Mouse (Mus musculus) heart, embryonic 12.5 days (tissue): ENCODE measurements around the gene Gng2. TPM values are rescaled to one million over a fixed set of nuclear protein-coding genes. Genes with fewer than 3 reads are reported as not detected.

ENCODE experiments used
- ATAC-seq: fragments of 200-750 bp; cut with Nextera tagmentation; 2 replicates; pipeline ENCODE4 v1.8.0; 2017; ENCODE audit warnings: moderate TSS enrichment, moderate library complexity; ENCODE audit not compliant: insufficient number of reproducible peaks, low FRiP score
- H3K27ac ChIP-seq: fragments of 300-500 bp; sonication (generic); 2 replicates; pipeline ENCODE4 v1.5.1; 2016; ENCODE audit warnings: mild to moderate bottlenecking, moderate library complexity; ENCODE audit not compliant: poor library complexity, severe bottlenecking
- H3K27me3 ChIP-seq: fragments of 300-500 bp; sonication (generic); replicated peaks from 2 replicates; pipeline ENCODE4 v1.6.1; 2016; ENCODE audit warnings: mild to moderate bottlenecking, moderate library complexity
- H3K36me3 ChIP-seq: fragments of 300-500 bp; sonication (generic); 2 replicates; pipeline ENCODE4 v1.6.1; 2016; ENCODE audit warnings: mild to moderate bottlenecking, moderate library complexity
- H3K4me1 ChIP-seq: fragments of 300-500 bp; sonication (generic); replicated peaks from 2 replicates; pipeline ENCODE4 v1.6.1; 2016; ENCODE audit warnings: mild to moderate bottlenecking
- H3K4me2 ChIP-seq: fragments of 300-500 bp; sonication (generic); 2 replicates; pipeline ENCODE4 v1.6.1; 2016; ENCODE audit warnings: mild to moderate bottlenecking, moderate library complexity
- H3K4me3 ChIP-seq: fragments of 300-500 bp; sonication (generic); 2 replicates; pipeline ENCODE4 v1.5.1; 2016; ENCODE audit warnings: mild to moderate bottlenecking
- H3K9ac ChIP-seq: fragments of 300-500 bp; sonication (generic); 2 replicates; pipeline ENCODE4 v1.6.1; 2016; ENCODE audit warnings: mild to moderate bottlenecking, moderate library complexity
- H3K9me3 ChIP-seq: fragments of 300-500 bp; sonication (generic); replicated peaks from 2 replicates; pipeline ENCODE4 v1.6.1; 2016; ENCODE audit warnings: mild to moderate bottlenecking, moderate library complexity
- WGBS: fragments of 180-500 bp; shearing (Covaris S2); methylation state at CpG from one replicate; pipeline ENCODE4 v1.1.7; 2016; 5-methylcytosine and 5-hydroxymethylcytosine counted together
- polyA plus RNA-seq: library from polyadenylated mRNA; unstranded; fragments of >200 nt; fragmentation: Nextera tagmentation; extraction: Ambion mirVana; gene quantifications from 2 replicates; pipeline ENCODE4 v1.2.1, GENCODE M21; 2016

The Gng2 gene
- polyA plus RNA-seq, 1 experiment from 2014 or later, result 31.2 TPM

DNA sequence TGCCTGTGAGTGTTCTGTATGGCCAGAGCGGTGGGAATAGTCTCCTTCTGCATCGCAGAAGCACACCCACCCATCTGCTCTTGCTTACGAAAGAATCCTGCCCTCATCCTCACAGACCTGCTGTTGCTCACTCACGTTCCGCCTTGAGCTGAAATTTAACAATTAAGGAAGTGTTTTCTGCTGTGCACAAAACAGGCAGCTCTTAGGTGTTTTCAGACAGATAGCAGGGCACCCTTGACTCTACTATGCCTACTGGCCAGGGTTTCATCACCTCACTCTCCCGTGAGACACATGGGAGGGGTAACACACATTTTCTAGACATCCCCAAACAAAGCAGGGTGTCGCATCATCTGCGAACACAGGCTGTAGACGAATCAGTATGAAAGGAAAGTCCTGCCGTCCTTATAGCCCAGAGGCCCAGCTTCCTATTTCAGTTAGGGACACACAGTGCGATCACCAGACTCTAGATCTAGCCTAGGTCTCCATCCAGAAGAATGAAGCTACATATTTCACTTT is 2.4 kb downstream of the Gng2 start:
- peak overlapping the region; percentile 58 for H3K4me2 ChIP-seq
- peak overlapping the region; percentile 56; the same call in 1 of the 2 replicates for H3K27ac ChIP-seq
- no peak for ATAC-seq
- peak overlapping the region; percentile 47 for H3K9ac ChIP-seq
- H3K36me3 ChIP-seq, result no peaks in the 10 kb centered on the region
- peak overlapping the region; percentile 27 for H3K4me3 ChIP-seq
- no peaks in the 10 kb centered on the region for H3K9me3 ChIP-seq
- no peaks in the 10 kb centered on the region for H3K27me3 ChIP-seq
- H3K4me1 ChIP-seq, result peaks cover 33% of the 10 kb centered on the region
- WGBS, result 37% methylated on average over 11 of the region's 11 CpGs

DNA sequence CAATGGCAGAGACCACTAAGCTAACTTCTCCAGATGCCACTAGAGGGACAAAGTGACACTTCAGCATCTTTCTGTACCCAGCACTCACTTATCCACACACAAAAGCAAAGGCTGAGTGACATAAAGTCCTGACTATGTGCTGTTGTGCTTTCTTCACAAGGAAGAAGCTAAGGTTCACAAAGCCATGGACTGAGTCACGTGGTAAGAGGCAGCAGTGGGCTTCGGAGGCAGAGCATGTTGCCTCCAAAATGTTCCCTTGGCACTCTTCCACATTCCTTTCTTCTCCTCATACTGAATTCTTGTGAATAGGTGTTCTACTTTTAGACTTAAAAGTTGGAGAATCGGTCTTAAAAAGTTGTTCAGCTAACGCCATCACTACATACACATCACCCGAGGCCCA is 3.0 kb downstream of the Gng2 start:
- ATAC-seq, result no peak
- H3K36me3 ChIP-seq, result no peaks in the 10 kb centered on the region
- H3K4me1 ChIP-seq, result peaks cover 33% of the 10 kb centered on the region
- 48% methylated on average over 5 of the region's 5 CpGs for WGBS
- no peaks in the 10 kb centered on the region for H3K9me3 ChIP-seq
- no peak overlapping the region for H3K9ac ChIP-seq
- H3K27me3 ChIP-seq, result no peaks in the 10 kb centered on the region
- H3K4me3 ChIP-seq, result peak overlapping the region; percentile 27; the same call in 1 of the 2 replicates
- 0 out of 2 replicates have a peak overlapping the region, but pooled peaks have one; percentile 56 for H3K27ac ChIP-seq
- peak overlapping the region; percentile 58 for H3K4me2 ChIP-seq

DNA sequence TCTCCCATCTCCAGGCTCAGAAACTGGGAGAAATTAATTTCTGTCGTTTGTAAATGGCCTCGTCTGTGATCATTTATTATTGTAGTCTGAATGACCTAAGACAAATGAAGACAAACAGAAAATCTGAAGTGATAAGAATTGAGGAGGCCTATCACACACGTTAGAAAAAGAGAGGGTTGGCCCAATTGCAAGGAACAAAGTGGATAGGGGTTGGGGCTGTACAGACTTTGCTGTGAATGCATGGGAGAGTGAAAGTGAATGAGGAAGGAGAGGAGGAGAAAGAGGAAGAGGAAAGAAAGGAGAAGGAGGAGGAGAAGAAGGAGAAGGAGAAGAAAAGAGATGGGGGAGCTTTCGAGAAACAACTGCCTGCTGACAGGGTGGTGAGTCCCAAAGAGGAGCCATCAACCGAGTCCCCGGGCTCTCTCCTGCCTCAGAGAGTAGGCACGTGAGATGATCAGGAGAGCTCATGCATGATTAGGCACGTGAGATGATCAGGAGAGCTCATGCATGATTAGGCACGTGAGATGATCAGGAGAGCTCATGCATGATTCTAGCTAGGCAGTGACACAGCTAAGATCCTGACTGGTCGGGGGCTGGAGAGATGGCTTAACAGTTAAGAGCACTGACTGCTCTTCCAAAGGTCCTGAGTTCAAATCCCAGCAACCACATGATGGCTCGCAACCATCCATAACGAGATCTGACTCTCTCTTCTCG is 5.0 kb downstream of the Gng2 start:
- Histone ChIP-seq H3K9me3 (no peaks in the 10 kb centered on the region), H3K36me3 (no peaks in the 10 kb centered on the region), H3K27me3 (no peaks in the 10 kb centered on the region), H3K27ac (no peak overlapping the region), H3K4me1 (peaks cover 33% of the 10 kb centered on the region), H3K4me2 (no peak overlapping the region), H3K4me3 (no peak overlapping the region), H3K9ac (no peak overlapping the region)
- WGBS, result 80% methylated on average over 13 of the region's 13 CpGs
- ATAC-seq, result no peak

DNA sequence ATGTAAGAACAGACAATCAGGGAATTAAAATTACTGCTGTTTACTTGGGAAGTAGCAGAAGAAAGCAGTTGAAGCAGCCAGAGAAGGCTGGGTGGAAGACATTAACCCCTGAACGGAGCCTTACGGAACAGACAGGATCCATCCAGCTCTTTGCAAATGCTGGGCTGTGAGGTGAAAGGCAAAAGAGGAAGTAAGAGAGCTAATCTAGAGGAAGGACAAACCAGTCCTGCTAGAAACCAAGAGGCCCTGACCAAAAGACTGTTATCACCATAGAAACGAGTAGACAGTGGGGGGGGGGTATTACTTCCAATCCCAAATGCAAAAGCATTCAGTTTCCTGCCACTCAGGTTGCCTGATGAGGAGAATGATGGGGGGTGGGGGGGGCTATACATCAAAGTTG is 6.6 kb downstream of the Gng2 start:
- no peak overlapping the region for H3K27ac ChIP-seq
- no peak for ATAC-seq

DNA sequence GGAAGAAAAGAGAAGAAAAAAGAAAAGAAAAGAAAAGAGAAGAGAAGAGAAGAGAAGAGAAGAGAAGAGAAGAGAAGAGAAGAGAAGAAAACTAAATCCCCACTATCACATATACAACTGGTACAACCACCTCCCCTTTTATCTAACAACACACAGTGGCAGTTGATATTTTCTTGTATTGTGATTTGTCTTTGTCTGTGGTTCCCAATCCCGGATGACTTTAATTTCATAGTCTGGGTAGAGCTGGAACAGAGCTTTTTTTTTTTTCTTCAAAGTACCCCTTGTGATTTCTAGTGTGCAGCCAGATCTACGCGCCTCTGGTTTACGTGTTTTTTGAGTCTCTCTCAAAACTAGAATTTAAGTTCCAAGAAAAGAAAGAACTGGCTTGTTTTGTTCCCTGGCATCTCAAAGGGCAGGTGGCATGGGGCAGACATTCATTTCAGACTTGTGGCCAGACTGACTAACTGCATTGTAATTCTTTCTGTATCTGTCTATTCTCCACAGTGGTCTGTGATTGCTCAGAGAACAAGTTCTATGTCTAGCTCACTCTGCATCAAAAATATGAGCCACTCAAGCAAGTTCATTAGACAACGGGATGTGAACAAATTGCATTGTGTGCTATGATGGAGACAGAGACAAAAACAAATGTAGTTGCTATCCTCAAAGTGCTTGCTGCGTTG is 7.2 kb downstream of the Gng2 start:
- no peak overlapping the region for H3K4me2 ChIP-seq
- ATAC-seq, result no peak
- H3K36me3 ChIP-seq, result no peaks in the 10 kb centered on the region
- H3K4me1 ChIP-seq, result peaks cover 34% of the 10 kb centered on the region
- no peak overlapping the region for H3K4me3 ChIP-seq
- no peaks in the 10 kb centered on the region; the same call in 1 of the 2 replicates for H3K9me3 ChIP-seq
- H3K27ac ChIP-seq, result no peak overlapping the region
- H3K27me3 ChIP-seq, result no peaks in the 10 kb centered on the region
- no peak overlapping the region for H3K9ac ChIP-seq
- WGBS, result 77% methylated on average over 6 of the region's 6 CpGs

More for the DNA sequence above, 6.6 kb downstream of the Gng2 start:
- H3K9ac ChIP-seq, result no peak overlapping the region
- H3K4me2 ChIP-seq, result no peak overlapping the region
- no peaks in the 10 kb centered on the region for H3K36me3 ChIP-seq
- H3K4me1 ChIP-seq, result peaks cover 36% of the 10 kb centered on the region
- H3K27me3 ChIP-seq, result no peaks in the 10 kb centered on the region
- H3K9me3 ChIP-seq, result no peaks in the 10 kb centered on the region
- WGBS, result 51% methylated on average over 3 of the region's 3 CpGs
- H3K4me3 ChIP-seq, result no peak overlapping the region

DNA sequence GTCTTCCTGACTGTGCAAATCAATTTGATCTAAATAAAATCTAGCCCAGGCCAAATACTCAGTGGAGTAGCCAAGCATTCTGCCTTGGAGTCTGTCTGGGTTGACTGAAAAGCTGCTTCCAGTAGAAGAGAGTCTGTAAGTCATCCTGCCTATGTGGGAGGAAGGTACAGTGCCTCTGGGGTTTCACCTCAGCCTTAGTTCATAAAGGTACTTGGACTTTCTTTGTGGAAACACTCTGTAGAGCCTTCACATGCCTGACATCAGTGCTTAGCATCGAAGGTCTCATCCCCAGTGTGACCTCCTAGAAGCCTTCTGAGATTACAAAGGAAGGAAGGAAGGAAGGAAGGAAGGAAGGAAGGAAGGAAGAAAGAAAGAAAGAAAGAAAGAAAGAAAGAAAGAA is 7.9 kb downstream of the Gng2 start:
- no peak for ATAC-seq
- Histone ChIP-seq H3K9ac (no peak overlapping the region), H3K4me1 (peaks cover 27% of the 10 kb centered on the region), H3K4me3 (no peak overlapping the region), H3K27me3 (no peaks in the 10 kb centered on the region), H3K9me3 (no peaks in the 10 kb centered on the region; the same call in 1 of the 2 replicates), H3K4me2 (no peak overlapping the region), H3K36me3 (no peaks in the 10 kb centered on the region), H3K27ac (no peak overlapping the region)
- WGBS, result 88% methylated on average over 1 of the region's 1 CpGs

DNA sequence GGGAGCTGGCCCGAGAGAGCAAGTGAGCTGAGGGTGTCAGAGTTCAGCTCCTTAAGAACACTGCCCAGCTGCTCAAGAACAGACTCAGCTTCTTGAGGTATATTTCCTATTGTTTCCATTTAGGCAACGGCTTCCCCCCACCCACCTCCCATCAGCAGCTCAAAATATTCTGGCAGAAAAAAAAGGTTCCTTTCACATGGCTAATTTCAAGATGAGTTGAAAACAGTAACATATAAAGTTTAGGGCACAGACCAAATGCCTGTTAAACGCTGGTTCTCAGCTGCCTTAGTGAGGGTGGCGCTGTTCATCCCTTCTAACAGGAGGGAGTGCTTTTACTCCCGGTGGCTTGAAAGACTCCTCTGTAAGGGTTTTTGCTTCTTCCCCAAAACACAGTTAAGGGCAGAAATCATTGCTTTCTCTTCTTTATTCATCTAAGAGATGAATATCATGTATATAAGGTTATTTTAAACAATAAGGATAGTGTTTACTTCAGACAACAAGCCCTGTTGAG is 8.4 kb downstream of the Gng2 start:
- ATAC-seq, result no peak
- H3K4me3 ChIP-seq, result no peak overlapping the region

DNA sequence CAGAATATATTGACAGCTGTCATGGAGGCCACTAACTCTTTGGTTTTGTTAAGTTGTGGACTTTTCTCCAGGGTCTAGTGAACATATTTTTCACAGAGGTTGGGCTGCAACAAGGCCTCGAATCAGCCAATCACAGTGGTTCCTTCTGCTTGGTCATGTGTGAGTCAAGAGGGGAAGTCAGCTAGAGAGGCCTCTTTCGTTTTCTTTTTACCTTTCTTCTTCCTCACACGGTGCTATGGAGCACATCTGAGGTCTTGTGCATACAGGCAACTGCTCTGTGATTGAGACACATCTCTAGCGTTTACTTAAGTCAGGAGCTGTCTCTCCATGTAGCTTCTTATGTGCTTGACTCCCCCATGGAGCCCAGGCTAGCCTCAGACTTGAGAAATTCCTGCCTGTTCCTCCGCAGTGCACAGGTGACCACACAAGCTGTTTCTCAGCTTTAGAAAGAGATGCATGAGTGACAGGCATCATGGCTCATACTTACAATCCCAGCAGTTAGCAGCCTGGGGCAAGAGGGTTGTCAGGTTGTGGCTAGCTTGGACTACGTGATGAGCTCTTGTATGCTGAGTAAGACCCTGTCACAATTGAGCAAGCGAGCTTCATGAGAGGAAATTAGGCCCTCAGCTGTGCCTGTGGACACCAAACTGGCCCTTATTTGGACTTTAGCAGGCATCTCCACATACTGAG is 9.0 kb downstream of the Gng2 start:
- no peak for ATAC-seq
- H3K36me3 ChIP-seq, result no peaks in the 10 kb centered on the region
- H3K27me3 ChIP-seq, result no peaks in the 10 kb centered on the region
- H3K9me3 ChIP-seq, result no peaks in the 10 kb centered on the region; the same call in 1 of the 2 replicates
- peaks cover 23% of the 10 kb centered on the region for H3K4me1 ChIP-seq
- no peak overlapping the region for H3K4me2 ChIP-seq
- no peak overlapping the region for H3K4me3 ChIP-seq
- H3K27ac ChIP-seq, result no peak overlapping the region
- 71% methylated on average over 7 of the region's 7 CpGs for WGBS
- no peak overlapping the region for H3K9ac ChIP-seq

More for the DNA sequence above, 8.4 kb downstream of the Gng2 start:
- H3K9ac ChIP-seq, result no peak overlapping the region
- H3K4me1 ChIP-seq, result peaks cover 23% of the 10 kb centered on the region
- H3K27ac ChIP-seq, result no peak overlapping the region
- H3K27me3 ChIP-seq, result no peaks in the 10 kb centered on the region
- H3K4me2 ChIP-seq, result no peak overlapping the region
- no peaks in the 10 kb centered on the region for H3K36me3 ChIP-seq
- 58% methylated on average over 5 of the region's 5 CpGs for WGBS
- no peaks in the 10 kb centered on the region; the same call in 1 of the 2 replicates for H3K9me3 ChIP-seq

DNA sequence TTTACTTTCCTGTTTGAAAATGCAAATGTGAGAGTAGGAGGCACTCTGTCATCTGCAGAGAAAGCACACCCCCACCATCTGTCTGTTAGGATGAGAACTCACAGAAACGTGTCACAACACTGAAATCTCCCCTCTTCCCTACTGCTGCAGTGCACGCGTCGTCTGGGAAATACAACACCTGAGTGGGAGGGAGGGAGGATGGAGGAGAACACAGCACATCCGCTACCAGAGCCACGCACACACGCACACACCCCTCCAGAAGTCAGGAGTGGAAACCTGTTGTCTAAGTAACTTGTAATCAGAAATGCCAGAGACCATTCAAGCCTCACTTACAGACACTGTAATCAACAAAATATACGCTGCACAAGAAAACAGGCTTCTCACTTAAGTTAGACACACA is 9.9 kb downstream of the Gng2 start:
- no peak for ATAC-seq
- Histone ChIP-seq H3K9ac (no peak overlapping the region), H3K27me3 (no peaks in the 10 kb centered on the region), H3K4me1 (peaks cover 23% of the 10 kb centered on the region), H3K27ac (no peak overlapping the region), H3K4me3 (no peak overlapping the region), H3K4me2 (no peak overlapping the region), H3K36me3 (no peaks in the 10 kb centered on the region), H3K9me3 (no peaks in the 10 kb centered on the region; the same call in 1 of the 2 replicates)
- WGBS, result 62% methylated on average over 8 of the region's 8 CpGs

DNA sequence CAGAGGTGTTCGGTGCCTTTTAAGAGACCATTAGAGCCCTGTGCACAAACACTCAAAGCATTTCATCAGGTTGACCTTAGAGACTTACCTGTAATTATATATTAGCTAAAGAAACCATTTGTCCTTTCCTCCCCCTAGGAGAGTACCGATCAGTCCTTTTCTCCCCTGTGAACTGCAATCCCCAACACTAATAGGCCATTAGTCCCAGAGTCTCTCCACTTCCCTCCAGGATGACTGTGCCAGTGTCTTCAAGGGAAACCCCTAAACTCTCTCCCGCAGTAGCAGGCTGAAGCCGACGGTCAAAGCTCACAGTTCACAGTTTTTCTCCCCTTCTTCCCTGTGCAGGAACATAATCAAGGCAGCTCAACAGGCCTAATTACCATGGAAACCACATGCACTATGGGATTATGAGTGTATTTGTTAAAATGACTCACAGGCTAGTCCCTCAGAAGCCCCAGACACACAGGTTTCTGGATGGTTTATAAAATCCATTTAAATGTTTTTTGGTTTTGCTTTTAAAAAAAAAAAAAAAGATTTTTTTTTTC is 13.4 kb downstream of the Gng2 start:
- no peak for ATAC-seq
- Histone ChIP-seq H3K9me3 (no peaks in the 10 kb centered on the region; the same call in 1 of the 2 replicates), H3K36me3 (no peaks in the 10 kb centered on the region), H3K9ac (no peak overlapping the region), H3K4me2 (no peak overlapping the region), H3K4me3 (no peak overlapping the region), H3K4me1 (peaks cover 10% of the 10 kb centered on the region), H3K27me3 (no peaks in the 10 kb centered on the region), H3K27ac (no peak overlapping the region)
- 74% methylated on average over 5 of the region's 5 CpGs for WGBS
